Mouse (Mus musculus) adrenal gland, adult (tissue): ENCODE data around the gene Cds2.
"Not testable (repeated sequence)": the region's sequence is repeated elsewhere in the genome, so short reads cannot be mapped to it uniquely, and the experiment has no call there.

Experiments
- DNase-seq, 2 experiments: peaks; one replicate each; pipeline ENCODE4 v3.0.0; 2022 to 2023; ENCODE audit warnings: low spot score in 1 of 2; ENCODE audit not compliant: inconsistent age in 2 of 2

Cds2 gene

DNA sequence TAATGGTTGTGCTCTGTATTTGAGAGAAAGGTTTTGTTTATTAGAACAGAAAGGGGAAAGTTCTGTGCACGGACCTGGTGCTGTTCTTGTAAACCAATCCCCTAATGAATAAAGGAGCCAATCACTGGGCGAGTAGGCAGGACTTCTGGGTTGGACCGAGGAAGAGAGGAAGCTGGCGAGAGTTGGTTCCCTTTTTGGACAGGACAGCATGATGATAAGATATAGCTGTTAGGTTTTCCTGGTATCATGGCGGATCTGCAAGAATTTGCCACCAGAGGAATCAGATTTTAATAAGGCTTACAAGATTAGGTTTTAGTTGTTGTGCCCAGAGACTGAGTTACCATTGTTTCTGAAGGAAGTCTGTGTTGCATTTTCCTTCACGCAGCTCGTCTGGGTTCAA, 26.3 kb downstream of the Cds2 start:
- DNase-seq: not testable (repeated sequence)

DNA sequence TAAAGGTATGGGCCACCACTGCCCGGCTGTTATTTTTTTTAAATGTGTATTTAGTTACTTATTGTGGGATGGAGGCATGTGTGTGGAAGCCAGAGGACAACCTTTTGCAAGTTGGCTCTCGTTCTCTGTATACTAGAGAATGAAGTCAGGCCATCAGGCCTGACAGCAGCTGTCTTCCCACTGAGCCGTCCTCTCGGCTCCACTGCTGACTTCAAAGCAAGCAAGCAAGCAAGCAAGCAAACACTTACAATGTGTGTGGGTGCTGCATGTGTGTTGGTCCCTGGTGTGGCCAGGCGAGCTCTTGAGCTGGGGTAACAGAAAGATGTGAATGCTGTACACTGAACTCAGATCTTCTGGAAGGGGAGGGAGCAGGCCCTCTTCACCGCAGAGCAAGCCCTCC, 27.9 kb downstream of the Cds2 start:
- no peak for DNase-seq

GRCm38 (mm10) chr2:132291265-132291664, 28.3 kb downstream of the Cds2 start:
- peak in 1 of 2 experiments; percentile 38 for DNase-seq

DNA sequence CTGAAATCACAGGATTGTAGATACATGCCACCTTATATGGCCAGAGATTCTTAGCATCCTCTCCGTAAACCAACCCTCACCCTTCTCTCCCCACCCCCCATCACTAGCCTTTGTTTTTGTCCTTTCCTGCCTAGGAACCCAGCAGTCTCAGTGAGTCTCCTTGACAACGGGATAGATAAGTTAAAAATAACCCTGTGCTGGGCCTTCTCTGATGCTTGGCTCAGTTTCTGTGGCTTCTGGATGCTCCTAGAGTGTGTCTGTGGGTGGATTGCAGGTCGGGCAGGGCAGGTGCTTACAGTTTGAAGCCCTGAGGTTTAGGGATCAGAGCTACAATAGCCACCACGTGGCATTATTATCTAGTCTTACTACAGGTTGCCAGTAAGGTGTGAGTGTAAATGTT, 29.1 kb downstream of the Cds2 start:
- DNase-seq: peak; percentile 25 to 67

- no peak for DNase-seq
Measured at GRCm38 (mm10) chr2:132293694-132294450, 30.9 kb downstream of the Cds2 start.

GRCm38 (mm10) chr2:132298250-132298649, 35.3 kb downstream of the Cds2 start:
- DNase-seq: no peak

DNA sequence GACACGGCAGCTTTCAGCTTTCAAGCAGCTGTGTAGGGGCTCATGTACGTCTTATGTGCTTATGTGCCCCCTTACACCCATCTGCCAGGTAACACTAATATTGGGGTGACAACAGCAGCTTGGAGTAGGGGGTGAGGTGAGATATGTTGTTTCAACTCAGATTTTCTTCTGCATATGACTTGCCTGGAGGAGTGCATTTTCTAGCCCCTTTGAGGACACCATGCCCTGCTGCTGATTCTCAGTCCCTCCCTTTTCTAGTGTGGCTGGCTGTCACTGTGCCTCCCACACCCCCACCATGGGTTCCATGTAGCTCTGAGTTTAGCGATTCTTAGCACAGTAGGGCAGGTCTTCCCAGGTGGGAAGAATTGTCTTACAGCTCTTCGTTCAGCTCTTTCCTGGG, 38.5 kb downstream of the Cds2 start:
- DNase-seq: no peak

- no peak for DNase-seq
Measured at GRCm38 (mm10) chr2:132305165-132305564, 42.2 kb downstream of the Cds2 start.

DNA sequence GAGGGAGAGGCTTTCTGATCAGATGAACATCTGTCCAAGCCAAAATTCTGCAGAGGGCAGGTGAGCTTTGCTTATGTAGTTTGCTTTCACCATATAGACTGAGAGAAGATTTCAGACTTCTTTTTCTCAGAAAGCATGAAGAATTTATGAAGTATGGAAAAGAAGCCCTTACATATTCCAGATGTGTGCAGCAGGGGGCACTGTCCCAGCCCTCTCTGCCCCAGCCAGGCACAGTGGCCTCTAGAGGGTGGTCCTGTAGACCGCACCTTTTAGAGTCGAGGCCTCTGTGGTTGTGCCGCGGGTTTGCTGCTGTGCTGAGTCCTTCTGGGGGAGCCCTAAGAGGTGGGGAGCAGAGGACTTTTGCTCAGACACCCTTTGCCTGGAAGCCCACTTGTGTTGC, 43.0 kb downstream of the Cds2 start:
- no peak for DNase-seq

DNA sequence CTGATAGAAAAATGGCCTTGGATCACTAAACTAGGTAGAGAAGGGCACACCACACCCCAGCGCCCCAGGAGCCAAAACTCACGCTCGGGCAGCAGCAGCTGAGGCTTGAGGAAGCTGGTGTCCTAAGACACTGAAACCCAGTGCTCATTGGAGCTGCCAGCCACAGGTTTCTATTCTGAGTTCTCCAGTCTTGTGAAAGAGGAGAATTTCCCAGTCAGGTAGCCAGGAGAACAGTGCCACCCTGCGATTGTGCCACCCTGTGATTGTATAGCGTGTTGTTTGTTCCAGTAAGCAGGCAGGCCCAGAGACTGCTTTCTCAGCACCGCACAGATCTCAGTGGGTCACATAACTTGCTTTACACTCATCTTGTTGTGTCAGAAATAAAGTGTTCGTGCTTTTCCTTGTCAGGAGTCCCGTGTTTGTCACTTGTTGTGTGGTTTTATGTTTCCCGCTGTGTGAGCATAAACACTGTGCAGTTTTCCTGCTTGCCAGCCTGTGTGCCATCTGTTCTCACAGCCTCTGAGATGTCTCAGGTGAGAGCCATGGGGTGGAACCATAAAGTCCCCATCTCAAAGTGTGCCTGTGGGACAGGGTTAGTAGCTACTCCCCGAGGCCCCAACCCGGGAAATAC, 44.4 kb downstream of the Cds2 start:
- DNase-seq: no peak

DNA sequence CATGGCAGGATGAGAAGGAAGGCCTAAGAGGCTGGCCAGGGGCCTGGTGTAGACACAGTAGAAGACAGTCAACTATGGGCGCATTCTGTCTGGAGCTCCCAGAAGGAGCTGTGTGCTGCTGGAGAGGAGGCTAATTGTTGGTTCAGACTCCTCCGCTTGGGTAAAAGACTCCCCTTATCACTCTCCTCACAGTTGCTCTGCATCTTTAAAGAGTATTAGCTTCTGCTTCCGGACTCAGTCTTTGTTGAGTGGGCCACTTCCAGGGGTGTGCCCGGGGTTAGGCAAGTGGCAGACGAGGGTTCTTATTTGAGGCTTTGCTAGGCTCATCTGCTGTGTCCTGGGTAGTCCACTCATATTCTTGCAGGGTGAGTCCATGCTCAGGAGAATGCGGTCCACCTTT, 45.9 kb downstream of the Cds2 start:
- no peak for DNase-seq

- no peak for DNase-seq
Measured at GRCm38 (mm10) chr2:132309398-132309930, 46.5 kb downstream of the Cds2 start.

- no peak for DNase-seq
Measured at GRCm38 (mm10) chr2:132312616-132313015, 49.7 kb downstream of the Cds2 start.

DNA sequence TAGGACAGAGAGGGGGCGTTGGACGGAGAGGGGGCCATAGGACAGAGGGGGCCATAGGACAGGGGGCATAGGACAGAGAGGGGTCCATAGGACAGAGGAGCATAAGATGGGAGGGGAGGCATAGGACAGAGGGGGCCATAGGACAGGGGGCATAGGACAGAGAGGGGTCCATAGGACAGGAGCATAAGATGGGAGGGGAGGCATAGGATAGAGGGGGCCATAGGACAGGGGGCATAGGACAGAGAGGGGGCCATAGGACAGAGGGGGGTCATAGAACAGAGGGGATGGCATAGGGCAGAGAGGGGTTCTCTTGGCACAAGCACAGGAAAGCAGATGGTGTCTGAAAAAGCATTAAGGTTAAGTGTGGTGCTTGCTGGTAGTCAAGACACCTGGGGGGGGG, 50.6 kb downstream of the Cds2 start:
- no peak for DNase-seq

DNA sequence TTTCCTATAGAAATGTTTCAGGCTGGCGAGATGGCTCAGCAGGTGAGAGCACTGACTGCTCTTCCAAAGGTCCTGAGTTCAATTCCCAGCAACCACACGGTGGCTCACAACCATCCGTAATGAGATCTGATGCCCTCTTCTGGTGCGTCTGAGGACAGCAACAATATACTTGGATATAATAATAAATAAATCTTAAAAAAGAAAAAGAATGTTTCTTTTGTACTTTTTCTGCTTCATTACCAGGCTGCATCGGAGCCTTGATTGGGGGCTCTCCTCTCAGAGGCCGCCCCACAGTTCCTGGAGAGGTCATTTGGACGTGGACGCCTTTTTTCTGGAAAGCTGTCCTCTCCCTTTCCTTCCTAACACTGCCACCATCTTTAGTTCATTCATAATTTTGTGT, 51.1 kb downstream of the Cds2 start:
- not testable (repeated sequence) for DNase-seq

- peak; percentile 43 to 79 for DNase-seq
Measured at GRCm38 (mm10) chr2:132316041-132316808, 53.3 kb downstream of the Cds2 start.

GRCm38 (mm10) chr2:132317178-132317577, 54.2 kb downstream of the Cds2 start:
- DNase-seq: no peak

DNA sequence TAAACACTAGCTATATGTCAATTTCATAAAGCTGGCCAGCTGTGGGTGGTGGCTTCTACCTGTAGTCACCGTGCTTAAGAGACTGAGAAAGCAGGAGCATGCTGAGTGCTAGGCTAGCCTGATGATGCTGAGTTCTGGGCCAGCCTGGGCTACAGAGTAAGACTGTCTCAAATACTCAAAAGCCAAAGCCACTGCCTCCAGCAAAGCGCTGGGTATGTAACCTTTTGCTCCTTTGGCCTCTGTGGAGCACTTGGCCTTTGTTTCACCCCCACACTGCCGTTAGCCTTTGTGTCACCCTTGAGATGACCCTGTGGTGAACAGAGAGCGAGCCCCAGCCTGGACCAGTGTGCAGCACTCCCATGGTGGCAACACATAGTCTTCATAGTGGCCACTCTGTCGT, 57.6 kb downstream of the Cds2 start:
- DNase-seq: no peak

DNA sequence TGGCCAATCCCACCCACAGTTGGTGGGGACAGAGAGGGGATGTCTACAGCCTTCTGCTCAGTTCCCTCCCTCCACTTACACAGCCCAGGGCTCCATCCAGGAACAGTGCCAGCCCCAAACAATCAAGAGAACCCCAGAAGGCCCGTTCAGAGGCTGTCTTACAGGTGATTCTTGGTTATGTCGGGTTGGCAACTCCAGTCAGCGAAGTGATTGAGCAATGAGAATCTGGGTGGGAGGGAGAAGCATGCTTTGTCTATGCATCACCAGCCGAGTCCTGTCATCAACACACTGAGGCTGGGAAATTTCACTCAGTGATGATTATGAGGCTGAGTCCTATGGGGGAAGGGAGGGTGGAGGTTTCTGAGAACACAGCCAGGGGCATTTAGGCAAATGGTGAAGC, 60.6 kb downstream of the Cds2 start:
- no peak for DNase-seq

DNA sequence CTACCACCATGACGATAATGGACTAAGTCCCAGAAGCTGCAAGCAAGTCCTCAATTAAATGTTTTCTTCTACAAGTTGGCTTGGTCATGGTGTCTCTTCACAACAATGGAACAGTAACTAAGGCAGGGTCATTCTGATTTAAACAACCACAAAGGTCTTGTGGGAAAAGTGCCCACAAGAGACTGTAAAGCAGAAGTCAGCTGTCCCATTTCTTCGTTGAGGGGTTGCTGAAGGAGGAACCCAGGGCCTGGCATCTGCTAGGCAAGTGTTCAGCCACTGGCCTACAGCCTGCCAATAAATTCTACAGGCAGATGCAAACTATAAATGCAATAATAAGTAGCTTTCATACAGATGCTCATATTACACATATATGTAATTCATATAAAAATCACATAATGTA, 74.3 kb downstream of the Cds2 start:
- DNase-seq: no peak

DNA sequence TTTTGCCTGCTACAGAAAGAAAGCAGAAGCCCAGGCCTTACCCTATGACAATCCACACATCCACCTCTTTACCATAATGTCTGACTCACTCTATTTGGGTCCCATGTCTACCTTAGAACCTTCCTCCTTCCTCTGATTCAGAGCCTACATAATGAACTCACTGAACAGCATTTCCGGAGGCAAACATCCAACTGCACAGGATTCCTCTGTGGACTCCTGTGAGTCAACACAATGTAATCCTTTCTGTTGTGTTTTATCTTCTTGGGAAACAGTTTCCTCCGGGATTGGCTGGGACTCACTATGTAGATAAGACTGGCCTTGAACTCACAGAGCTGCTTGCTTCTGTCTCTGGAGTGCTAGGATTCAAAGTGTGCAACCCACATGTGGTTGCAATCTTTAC, 77.4 kb downstream of the Cds2 start:
- peak; percentile 20 to 44 for DNase-seq

DNA sequence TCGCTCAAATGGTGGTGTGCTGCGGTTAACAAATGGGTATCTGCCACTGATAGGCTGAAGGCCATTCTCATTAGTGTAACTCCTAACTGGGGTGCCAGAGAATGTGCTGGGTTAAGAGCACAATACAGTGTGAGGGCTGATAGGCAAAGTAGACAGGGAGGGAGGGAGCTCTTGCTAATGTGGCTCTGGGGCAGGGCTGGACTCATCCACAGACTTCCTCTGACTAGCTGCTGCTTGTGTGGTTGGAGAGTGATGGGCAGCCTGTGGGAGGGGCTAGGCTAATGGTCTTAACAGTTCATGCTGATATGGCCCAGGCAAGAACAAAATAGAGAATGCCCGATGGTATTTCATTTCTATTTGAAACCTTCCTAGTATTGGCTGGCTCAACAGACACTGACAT, 78.3 kb downstream of the Cds2 start:
- DNase-seq: no peak
